Mouse (Mus musculus) urinary bladder, postnatal 25 days (tissue): ENCODE measurements around the gene Ptprm.

ENCODE experiments used
- DNase-seq: peaks from one replicate; pipeline ENCODE4 v3.0.0; 2022; ENCODE audit warnings: low spot score

Ptprm gene

GRCm38 (mm10) chr17:66768689-66769275, 585.5 kb downstream of the Ptprm start:
- DNase-seq, result no peak

GRCm38 (mm10) chr17:66766166-66766565, 588.1 kb downstream of the Ptprm start:
- no peak for DNase-seq

GRCm38 (mm10) chr17:66764435-66764834, 589.8 kb downstream of the Ptprm start:
- DNase-seq, result no peak

DNA sequence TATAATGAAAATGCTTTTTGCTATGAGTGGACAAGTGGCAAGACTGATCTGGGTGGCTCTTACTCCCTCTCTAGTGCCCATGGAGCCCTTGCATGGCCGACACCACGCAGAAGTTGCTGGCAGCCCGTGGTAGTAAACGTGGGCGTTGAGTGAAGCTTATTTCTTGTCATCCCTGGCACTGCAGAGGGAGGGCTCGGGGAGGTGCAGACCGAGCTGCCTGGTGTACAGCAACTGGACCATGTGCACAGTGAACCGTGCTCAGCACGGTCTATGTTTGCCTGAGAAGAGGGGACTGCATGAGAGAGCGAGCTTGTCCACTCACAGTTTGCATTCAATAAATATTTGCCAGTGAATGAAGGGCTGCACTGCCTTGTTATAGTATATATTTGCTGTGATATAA, 591.5 kb downstream of the Ptprm start:
- DNase-seq, result no peak

GRCm38 (mm10) chr17:66761326-66762296, 592.6 kb downstream of the Ptprm start:
- no peak for DNase-seq

- DNase-seq, result no peak
Observed at GRCm38 (mm10) chr17:66757025-66757511, 597.2 kb downstream of the Ptprm start.

DNA sequence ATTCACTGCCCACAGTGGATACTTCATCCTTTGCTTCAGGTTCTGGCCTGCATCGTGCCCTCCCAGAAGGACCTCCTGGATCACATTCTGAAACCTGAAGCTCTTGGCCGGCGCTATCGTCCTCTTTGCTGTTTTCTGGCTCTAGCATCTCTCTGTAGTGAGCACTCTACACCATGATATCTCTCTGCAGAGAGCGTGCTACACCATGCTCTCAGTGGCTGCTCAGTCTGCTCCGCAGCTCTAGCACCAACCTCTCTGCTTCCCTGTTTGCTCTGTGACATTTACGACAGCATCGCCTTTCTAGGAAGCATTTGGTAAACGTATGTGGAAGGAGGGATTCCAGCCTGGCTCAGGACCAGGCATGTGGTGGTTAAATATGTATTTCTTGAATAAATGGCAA, 597.8 kb downstream of the Ptprm start:
- no peak for DNase-seq

DNA sequence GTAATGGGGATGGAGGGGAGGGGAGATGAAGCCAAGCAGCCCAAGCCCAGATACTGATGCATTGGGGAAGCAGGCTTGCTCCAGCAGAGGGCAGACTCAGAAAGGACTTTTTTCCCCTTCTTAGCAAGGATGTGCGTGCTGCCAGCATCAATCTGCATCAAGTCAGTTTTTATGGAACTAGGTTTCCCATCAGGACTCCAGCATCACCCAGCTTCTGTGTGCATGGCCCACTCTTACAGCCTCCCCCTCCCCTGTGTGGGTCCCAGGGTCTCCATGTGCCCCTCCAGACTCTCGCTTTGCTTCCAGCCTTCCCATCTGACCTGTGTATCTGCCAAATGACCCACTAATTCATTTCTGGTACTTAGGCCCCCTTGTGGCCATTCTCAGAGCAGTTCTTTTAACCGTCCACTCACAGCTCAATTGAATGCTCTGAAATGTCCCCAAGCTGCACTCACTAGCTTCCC, 599.0 kb downstream of the Ptprm start:
- DNase-seq, result peak; percentile 18

- no peak for DNase-seq
Observed at GRCm38 (mm10) chr17:66754208-66754865, 599.9 kb downstream of the Ptprm start.

- DNase-seq, result no peak
Observed at GRCm38 (mm10) chr17:66751746-66752145, 602.5 kb downstream of the Ptprm start.

GRCm38 (mm10) chr17:66750481-66751206, 603.6 kb downstream of the Ptprm start:
- DNase-seq, result no peak

GRCm38 (mm10) chr17:66749976-66750375, 604.3 kb downstream of the Ptprm start:
- no peak for DNase-seq

DNA sequence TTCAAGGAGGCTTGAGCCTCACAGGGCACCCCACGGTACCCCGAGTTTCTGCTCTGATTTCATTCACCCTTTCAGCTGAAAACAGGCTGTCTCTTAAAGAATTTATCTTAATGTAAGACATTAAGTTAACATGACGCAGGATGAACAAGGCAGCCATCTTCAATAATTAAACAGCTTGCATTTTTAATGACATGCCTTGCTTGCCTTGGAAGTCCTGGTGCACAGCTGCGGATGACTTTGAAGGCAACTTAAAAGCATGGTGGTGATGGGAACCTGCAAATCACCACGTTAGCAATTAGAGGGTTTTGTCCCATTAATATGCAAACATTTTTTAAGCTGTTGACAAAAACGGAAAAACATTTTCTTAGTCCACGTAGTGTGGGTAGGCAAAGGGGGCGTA, 607.8 kb downstream of the Ptprm start:
- DNase-seq, result no peak

GRCm38 (mm10) chr17:66743321-66743720, 610.9 kb downstream of the Ptprm start:
- DNase-seq, result no peak

GRCm38 (mm10) chr17:66738779-66739345, 615.4 kb downstream of the Ptprm start:
- DNase-seq, result no peak

DNA sequence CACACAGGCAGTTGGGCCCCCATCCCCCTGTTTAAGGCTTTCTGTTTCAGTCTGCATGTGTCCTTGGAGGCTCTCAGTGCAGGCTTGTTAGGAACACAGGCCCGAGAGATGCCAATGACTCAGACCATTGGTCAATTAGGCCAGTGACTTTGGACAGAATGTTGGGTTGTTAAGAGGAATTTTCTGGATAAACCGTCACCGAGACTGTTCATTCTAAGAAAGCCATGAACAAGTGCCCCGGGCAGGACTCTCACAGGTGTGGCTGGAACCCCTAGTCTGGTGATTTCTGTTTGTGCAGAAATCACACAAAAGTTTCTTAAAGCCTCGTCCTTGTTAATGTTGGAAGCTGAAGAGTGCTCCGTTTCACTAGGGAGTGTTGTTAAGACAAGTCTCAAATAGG, 615.9 kb downstream of the Ptprm start:
- DNase-seq, result no peak

DNA sequence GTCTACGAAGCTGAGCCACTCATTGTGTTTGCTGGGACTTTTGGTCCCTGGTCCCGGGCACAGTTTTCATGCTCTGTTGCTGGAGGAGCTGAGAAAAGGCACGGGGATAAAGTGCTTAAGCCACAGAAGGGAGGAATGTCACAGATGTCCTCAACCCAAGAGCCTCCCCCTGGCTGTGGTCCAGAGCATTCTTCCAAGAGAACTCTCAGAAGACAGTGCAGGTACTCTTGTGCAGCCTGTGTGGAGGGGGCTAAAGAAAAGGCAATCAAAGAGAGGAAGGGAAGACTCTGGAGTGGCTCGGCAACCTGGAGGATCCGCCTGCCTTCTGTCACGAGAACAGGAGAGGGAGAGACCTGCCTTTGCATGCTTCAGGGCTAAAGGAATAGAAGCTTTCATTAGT, 617.8 kb downstream of the Ptprm start:
- DNase-seq, result no peak

- DNase-seq, result no peak
Observed at GRCm38 (mm10) chr17:66733541-66733940, 620.7 kb downstream of the Ptprm start.

DNA sequence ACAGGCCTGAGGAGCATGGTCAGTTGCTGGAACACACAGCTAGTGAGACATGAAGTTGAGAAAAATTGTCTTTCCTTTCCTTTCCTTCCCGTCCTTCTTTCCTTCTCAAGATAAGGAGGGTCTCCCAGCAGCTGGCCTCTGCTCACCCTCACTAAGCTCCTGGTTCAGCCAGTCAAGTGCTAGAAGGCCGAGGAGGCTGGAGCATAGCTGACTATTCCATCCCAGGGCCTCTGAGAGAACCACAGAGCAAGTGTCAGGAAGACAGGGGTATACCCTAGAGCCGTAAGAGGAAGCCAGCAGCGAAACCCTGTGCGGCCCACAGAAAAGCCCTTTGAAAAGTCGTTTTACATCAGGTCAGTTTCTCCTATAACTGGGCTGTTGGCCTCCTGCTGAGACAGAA, 624.3 kb downstream of the Ptprm start:
- no peak for DNase-seq

GRCm38 (mm10) chr17:66720992-66721351, 633.3 kb downstream of the Ptprm start:
- DNase-seq, result no peak

GRCm38 (mm10) chr17:66720200-66720991, 633.9 kb downstream of the Ptprm start:
- no peak for DNase-seq
